Comparison of ENCODE assay signal across 1 mouse cellular context in the genomic region with DNA sequence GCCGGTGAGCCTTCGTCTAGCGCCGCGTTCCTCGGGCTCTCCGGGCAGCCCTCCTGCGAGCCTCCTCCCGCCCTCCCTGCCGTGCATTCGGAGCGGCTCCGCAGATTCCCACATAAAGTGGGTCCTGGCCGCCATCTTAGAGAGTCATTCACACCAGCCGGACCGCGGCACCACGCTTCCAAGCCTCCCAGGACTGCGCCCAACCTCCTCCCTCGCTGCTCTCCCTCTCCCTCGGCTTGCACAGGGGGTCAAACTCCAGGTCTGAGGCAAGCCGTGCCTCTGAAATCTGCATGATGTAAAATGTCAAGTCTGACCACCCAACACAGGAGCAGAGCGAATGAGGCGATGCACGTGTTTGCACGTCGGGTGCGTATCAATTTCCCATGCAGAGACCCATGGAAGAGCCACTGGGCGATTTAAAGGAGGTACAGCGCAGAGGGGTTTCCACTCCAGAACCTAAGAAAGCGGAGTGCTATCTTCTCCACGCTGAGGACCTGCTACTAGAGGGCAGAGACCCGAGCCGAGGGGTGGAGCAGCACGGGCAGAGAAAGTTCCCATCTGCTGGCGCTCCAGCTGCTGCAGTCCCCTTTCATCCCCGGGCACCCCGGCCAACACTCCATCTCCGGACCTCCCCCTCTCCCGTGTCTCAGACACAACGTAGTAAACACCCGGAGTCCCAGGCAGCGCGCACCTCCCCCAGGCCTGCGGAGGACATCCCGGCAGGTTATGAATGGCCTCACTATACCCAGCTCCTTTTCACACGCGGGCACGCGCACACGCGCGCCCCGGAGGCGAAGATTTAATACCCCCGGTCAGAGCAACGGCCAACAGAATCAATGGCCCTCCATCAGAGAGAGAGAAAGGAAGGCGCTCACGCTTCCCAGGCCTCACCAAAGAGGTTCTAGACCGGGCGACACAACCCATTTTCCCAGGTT.
A peak's percentile ranks its signal among the peaks of the same experiment; 100 is the strongest.
TF ChIP-seq lines count a peak whose summit lies in the region.

No protein-coding gene starts in this region.

TF ChIP-seq in CH12.LX, 34 proteins besides CTCF, POLR2A, EP300 and RAD21 (continued from another document):
- TF ChIP-seq MAX (IDR thresholded peaks at IDR 0.05; ENCODE audit: low read length) (peak; percentile 62; the same call in 1 of the 2 replicates), ZKSCAN1 (IDR thresholded peaks at IDR 0.05; ENCODE audit: borderline replicate concordance, low read depth, low read length) (no peak), BHLHE40 (IDR thresholded peaks at IDR 0.05; ENCODE audit: low read depth, low read length) (peak; percentile 69), ELF1 (IDR thresholded peaks at IDR 0.05; ENCODE audit: low read depth, low read length) (no peak), TBP (conservative IDR thresholded peaks at IDR 0.05; ENCODE audit: low read depth, low read length) (0 out of 2 replicates have a peak, but pooled peaks have one; percentile 15), SMC3 (IDR thresholded peaks at IDR 0.05; ENCODE audit: low read depth, low read length) (no peak)
